In the genomic region with DNA sequence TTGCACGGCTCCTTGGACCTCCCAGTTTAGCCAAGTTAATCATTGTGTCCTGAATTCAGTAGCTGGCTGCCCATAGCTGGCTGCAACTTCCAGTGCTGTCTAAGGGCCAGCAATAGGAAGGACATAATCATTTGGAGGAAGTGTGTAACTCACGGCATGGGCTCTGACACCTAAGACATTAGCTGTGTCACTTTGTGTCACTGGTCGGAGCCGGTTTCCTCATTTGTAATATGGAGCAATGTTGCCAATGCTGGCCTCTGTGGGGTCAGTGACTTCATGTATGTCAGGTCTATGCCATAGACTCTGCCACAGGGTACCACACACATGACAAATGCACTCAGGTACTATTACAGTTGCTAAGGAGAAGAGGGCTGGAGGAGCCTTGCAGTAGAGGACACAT, we compare ENCODE assay signal across 9 mouse cellular contexts. TPM values are rescaled to one million over a fixed set of nuclear protein-coding genes. Genes with fewer than 3 reads are reported as not detected.
A peak's percentile ranks its signal among the peaks of the same experiment; 100 is the strongest.
DNase-seq lines count a peak whose midpoint lies in the region; ATAC-seq and TF ChIP-seq lines count a peak whose summit lies in the region.
"Had no signal": no experiment of that assay in that cellular context is flagged by ENCODE, and none has a peak within 500 bp of the region (broad histone marks: within the 10 kb centered on the region; RNA-seq: fewer than 3 reads in every experiment).

No protein-coding gene starts in this region.

- no peaks in the 10 kb centered on the region for H3K9me3 ChIP-seq in heart, embryonic 10.5 days
- no peaks in the 10 kb centered on the region for H3K9me3 ChIP-seq in E14TG2a.4 (ENCODE audit: low read length)

- no peak for TF ChIP-seq POLR2A in thymus, adult 2 months (IDR thresholded peaks at IDR 0.05; ENCODE audit: control insufficient read depth, extremely low read depth, insufficient read depth, low read length, poor library complexity)

- intact Hi-C loops in left cerebral cortex, postnatal 14 days (cut with DNase I), result no loop called here

- no peak overlapping the region; the same call in 1 of the 2 replicates for H3K27ac ChIP-seq in heart, embryonic 10.5 days
- no peak overlapping the region for H3K27ac ChIP-seq in thymus, adult 2 months (ENCODE audit: control insufficient read depth, insufficient read depth, low read length)

- WGBS in heart, embryonic 10.5 days, result 81% methylated on average over 4 of the region's 4 CpGs
- WGBS in thymus, adult 2 months, result 91% methylated on average over 4 of the region's 4 CpGs

- peaks cover 30% of the 10 kb centered on the region for H3K4me1 ChIP-seq in heart, embryonic 10.5 days
- H3K4me1 ChIP-seq in E14TG2a.4 (replicated peaks; ENCODE audit: low read depth, low read length), result peaks cover 44% of the 10 kb centered on the region
- H3K4me1 ChIP-seq in thymus, adult 2 months (replicated peaks; ENCODE audit: control insufficient read depth, insufficient read depth, low read length), result peaks cover 16% of the 10 kb centered on the region

- H3K4me3 ChIP-seq in heart, embryonic 10.5 days, result peak overlapping the region; percentile 89
- H3K4me3 ChIP-seq in E14TG2a.4 (replicated peaks; ENCODE audit: low read length), result peak overlapping the region; percentile 100
- H3K4me3 ChIP-seq in thymus, adult 2 months (ENCODE audit: control insufficient read depth, insufficient read depth, low read length), result no peak overlapping the region

- TF ChIP-seq CTCF in E14TG2a.4 (conservative IDR thresholded peaks at IDR 0.05; ENCODE audit: low read length), result no peak
- TF ChIP-seq CTCF in thymus, adult 2 months (IDR thresholded peaks at IDR 0.05; ENCODE audit: borderline replicate concordance, control insufficient read depth, extremely low read depth, insufficient read depth, low read length, poor library complexity), result no peak

- H3K27me3 ChIP-seq in heart, embryonic 10.5 days (ENCODE audit: insufficient read depth, poor library complexity, severe bottlenecking), result no peaks in the 10 kb centered on the region
- H3K27me3 ChIP-seq in E14TG2a.4 (ENCODE audit: insufficient read depth, low read length), result no peaks in the 10 kb centered on the region
- no peaks in the 10 kb centered on the region for H3K27me3 ChIP-seq in thymus, adult 2 months (ENCODE audit: control insufficient read depth, insufficient read depth, low read length)

- DNase-seq in heart, embryonic 10.5 days (ENCODE audit: low spot score), result no peak
- no peak for DNase-seq in heart, adult 8-10 months (ENCODE audit: low spot score)
- no peak for DNase-seq in thymus, adult 2 months
- no peak for DNase-seq in frontal cortex, postnatal 36 days (ENCODE audit: low spot score in 2 of 2)
- no peak for DNase-seq in left cerebral cortex, postnatal 14 days (ENCODE audit: low spot score in 2 of 2)
- DNase-seq: layer of hippocampus, adult 9-11 months had no signal

- peaks cover 55% of the 10 kb centered on the region for H3K36me3 ChIP-seq in heart, embryonic 10.5 days
- H3K36me3 ChIP-seq in E14TG2a.4 (ENCODE audit: insufficient read depth, low read length), result peaks cover 74% of the 10 kb centered on the region
- H3K36me3 ChIP-seq in thymus, adult 2 months (ENCODE audit: control insufficient read depth, insufficient read depth, low read length), result peaks cover 15% of the 10 kb centered on the region

- peak; percentile 64 for ATAC-seq in granulocyte monocyte progenitor cell, adult 5-6 weeks (replicated peaks; ENCODE audit: poor library complexity, severe bottlenecking)
- peak; percentile 74 for ATAC-seq in megakaryocyte, adult 5-6 weeks (ENCODE audit: poor library complexity, severe bottlenecking)

RNA-seq across cellular contexts. Expression of a gene that starts 1.1 kb away (rescaled TPM):
- 121 and 170 TPM in 2 replicates for polyA plus RNA-seq in heart, embryonic 10.5 days (2016; fragmentation: Nextera tagmentation; extraction: Ambion mirVana)
- total RNA-seq in heart, adult 8-10 months (2022), result 10 to 100 TPM; 56.3 to 66.1 (median 58.9) TPM
- total RNA-seq in granulocyte monocyte progenitor cell, adult 5-6 weeks (2014; fragmentation: Nextera tagmentation), result 3,079 and 3,298 TPM in 2 replicates
- 2,139 and 2,991 TPM in 2 replicates for total RNA-seq in granulocyte monocyte progenitor cell, adult 5-6 weeks (2017)
- total RNA-seq in megakaryocyte, adult 5-6 weeks (2015), result 1,104 and 1,138 TPM in 2 replicates
- 1,103 and 1,144 TPM in 2 replicates for total RNA-seq in megakaryocyte, adult 5-6 weeks (2017)
- 495 and 552 TPM in 2 replicates for polyA plus RNA-seq in thymus, adult 2 months (2012; rRNA removed)
- 100 to 1,000 TPM; 117 to 120 TPM for total RNA-seq in left cerebral cortex, postnatal 14 days (2021)

RNA-seq across cellular contexts. Expression of a gene that starts 1.1 kb away (rescaled TPM):
- 7.6 and 8.6 TPM in 2 replicates for polyA plus RNA-seq in heart, embryonic 10.5 days (2016; fragmentation: Nextera tagmentation; extraction: Ambion mirVana)
- 10 to 100 TPM; 13.1 to 21.8 (median 17.5) TPM for total RNA-seq in heart, adult 8-10 months (2022)
- 9.6 and 14.7 TPM in 2 replicates for total RNA-seq in granulocyte monocyte progenitor cell, adult 5-6 weeks (2014; fragmentation: Nextera tagmentation)
- 2.8 and 3.2 TPM in 2 replicates for total RNA-seq in granulocyte monocyte progenitor cell, adult 5-6 weeks (2017)
- 3.2 and 5.5 TPM in 2 replicates for total RNA-seq in megakaryocyte, adult 5-6 weeks (2015)
- 7.2 and 10.6 TPM in 2 replicates for total RNA-seq in megakaryocyte, adult 5-6 weeks (2017)
- polyA plus RNA-seq in thymus, adult 2 months (2012; rRNA removed), result 13.7 and 15.3 TPM in 2 replicates
- 10 to 100 TPM; 31.1 to 40.6 TPM for total RNA-seq in left cerebral cortex, postnatal 14 days (2021)

RNA-seq across cellular contexts. Expression of a gene that starts 21.6 kb away (rescaled TPM):
- 20.8 and 23.4 TPM in 2 replicates for polyA plus RNA-seq in heart, embryonic 10.5 days (2016; fragmentation: Nextera tagmentation; extraction: Ambion mirVana)
- 10 to 100 TPM; 15.2 to 20.2 (median 17.1) TPM for total RNA-seq in heart, adult 8-10 months (2022)
- 4.0 and 4.8 TPM in 2 replicates for total RNA-seq in granulocyte monocyte progenitor cell, adult 5-6 weeks (2014; fragmentation: Nextera tagmentation)
- 3.7 and 5.8 TPM in 2 replicates for total RNA-seq in granulocyte monocyte progenitor cell, adult 5-6 weeks (2017)
- total RNA-seq in megakaryocyte, adult 5-6 weeks (2015), result 1.4 and 1.5 TPM in 2 replicates
- 0.89 and 1.8 TPM in 2 replicates for total RNA-seq in megakaryocyte, adult 5-6 weeks (2017)
- 29.8 and 32.6 TPM in 2 replicates for polyA plus RNA-seq in thymus, adult 2 months (2012; rRNA removed)
- total RNA-seq in left cerebral cortex, postnatal 14 days (2021), result 10 to 100 TPM; 25.0 to 27.4 TPM

Comparison
In these comparisons a context has a peak if more than half of its experiments do, and no peak if none do; other contexts are left out.
1. RNA of a gene that starts 1.1 kb away (total RNA-seq): 2,139 to 3,298 TPM in granulocyte monocyte progenitor cell, adult 5-6 weeks and 1,103 to 1,144 TPM in megakaryocyte, adult 5-6 weeks; 117 to 120 TPM in left cerebral cortex, postnatal 14 days and 56.3 to 66.1 TPM in heart, adult 8-10 months; every median in the first group is over 4 times any median in the second.